Mouse (Mus musculus): ENCODE data around the gene Otop2.

GRCm38 (mm10) chr11:115298160-115298559 is 8.8 kb upstream of the Otop2 start:
- TF ChIP-seq CTCF (IDR thresholded peaks at IDR 0.05; ENCODE audit: low read depth, low read length) (no peak), POLR2A (IDR thresholded peaks at IDR 0.05; ENCODE audit: borderline replicate concordance, low read depth, low read length) (no peak)

Measured in bone marrow macrophage, adult 2 months (primary cell).